Mouse (Mus musculus) heart, postnatal 0 days (tissue): ENCODE results near the gene Mb. TPM values are rescaled to one million over a fixed set of nuclear protein-coding genes. Genes with fewer than 3 reads are reported as not detected.
A peak's percentile ranks its signal among the peaks of the same experiment; 100 is the strongest.

ENCODE experiments used
- ATAC-seq: fragments of 200-750 bp; cut with Nextera tagmentation; 2 replicates; pipeline ENCODE4 v1.8.0; 2017; ENCODE audit warnings: low read depth, moderate number of reproducible peaks, moderate library complexity; ENCODE audit not compliant: insufficient read depth
- DNase-seq: peaks from one replicate; pipeline ENCODE4 v3.0.0-alpha.2; 2016; ENCODE audit warnings: low spot score
- H3K27ac ChIP-seq: fragments of 300-500 bp; sonication (generic); 2 replicates; pipeline ENCODE4 v1.5.1; 2014; ENCODE audit warnings: low read depth, mild to moderate bottlenecking
- H3K27me3 ChIP-seq: fragments of 300-500 bp; sonication (generic); 2 replicates; pipeline ENCODE4 v1.6.1; 2014; ENCODE audit warnings: low read length, mixed read lengths; ENCODE audit not compliant: control insufficient read depth, insufficient read depth
- H3K36me3 ChIP-seq: fragments of 300-500 bp; sonication (generic); replicated peaks from 2 replicates; pipeline ENCODE4 v1.6.1; 2014; ENCODE audit warnings: low read length, mixed read lengths; ENCODE audit not compliant: control insufficient read depth, insufficient read depth
- H3K4me1 ChIP-seq: fragments of 300-500 bp; sonication (generic); 2 replicates; pipeline ENCODE4 v1.6.1; 2014; ENCODE audit warnings: antibody characterized with exemption; ENCODE audit not compliant: control insufficient read depth, insufficient read depth
- H3K4me2 ChIP-seq: fragments of 300-500 bp; sonication (generic); 2 replicates; pipeline ENCODE4 v1.6.1; 2014; ENCODE audit warnings: low read depth, mild to moderate bottlenecking, low read length, moderate library complexity
- H3K4me3 ChIP-seq: fragments of 300-500 bp; sonication (generic); 2 replicates; pipeline ENCODE4 v1.5.1; 2014; ENCODE audit warnings: low read depth, low read length
- H3K9ac ChIP-seq: fragments of 300-500 bp; sonication (generic); replicated peaks from 2 replicates; pipeline ENCODE4 v1.6.1; 2014; ENCODE audit warnings: low read depth, low read length, mixed read lengths
- H3K9me3 ChIP-seq: fragments of 300-500 bp; sonication (generic); replicated peaks from 2 replicates; pipeline ENCODE4 v1.6.1; 2016; ENCODE audit warnings: low read length; ENCODE audit not compliant: control insufficient read depth
- CTCF ChIP-seq: IDR thresholded peaks from 2 replicates; pipeline ENCODE4 v1.5.1; 2016; ENCODE audit warnings: antibody characterized with exemption, control low read depth, low read depth
- EP300 ChIP-seq: IDR thresholded peaks from 2 replicates; pipeline ENCODE4 v1.6.1; 2016; ENCODE audit warnings: antibody characterized with exemption, low read depth
- WGBS: fragments of 180-500 bp; shearing (Covaris S2); extraction: QIAGEN DNeasy Blood & Tissue Kit; methylation state at CpG from one replicate; pipeline ENCODE4 v1.1.7; 2014; 5-methylcytosine and 5-hydroxymethylcytosine counted together
- polyA plus RNA-seq: library from polyadenylated mRNA; unstranded; fragments of >200 nt; fragmentation: Nextera tagmentation; extraction: Ambion mirVana; gene quantifications from 2 replicates; pipeline ENCODE4 v1.2.1, GENCODE M21; 2015
- total RNA-seq: library from RNA; depleted of rRNA; stranded (reverse); fragments of >200 nt; gene quantifications from 2 replicates; pipeline ENCODE4 v1.2.3, GENCODE M21; 2014; ENCODE audit warnings: low replicate concordance

Mb gene
- total and polyA plus RNA-seq, 2 experiments from 2014 or later, result 4,151 to 5,889 TPM

- H3K9me3 ChIP-seq, result no peaks in the 10 kb centered on the region
- DNase-seq, result no peak
- no peak overlapping the region for H3K4me2 ChIP-seq
- H3K27me3 ChIP-seq, result no peaks in the 10 kb centered on the region
- 91% methylated on average over 3 of the region's 3 CpGs for WGBS
- H3K36me3 ChIP-seq, result no peaks in the 10 kb centered on the region
- no peak overlapping the region for H3K9ac ChIP-seq
- ATAC-seq, result peak; percentile 26
- no peak overlapping the region for H3K4me3 ChIP-seq
- peak overlapping the region; percentile 30 for H3K27ac ChIP-seq
- H3K4me1 ChIP-seq, result peaks cover 3% of the 10 kb centered on the region; the same call in 1 of the 2 replicates
- TF ChIP-seq EP300, result no peak
- no peak for TF ChIP-seq CTCF
Observed at GRCm38 (mm10) chr15:77003173-77003867, 47.1 kb downstream of the Mb start.

- no peak overlapping the region; the same call in 1 of the 2 replicates for H3K9ac ChIP-seq
- peaks cover 10% of the 10 kb centered on the region; the same call in 1 of the 2 replicates for H3K4me1 ChIP-seq
- H3K36me3 ChIP-seq, result no peaks in the 10 kb centered on the region
- peak; percentile 89 for ATAC-seq
- no peaks in the 10 kb centered on the region for H3K27me3 ChIP-seq
- peak; percentile 50 for TF ChIP-seq CTCF
- no peak for TF ChIP-seq EP300
- peak overlapping the region; percentile 82 for H3K27ac ChIP-seq
- peak overlapping the region; percentile 54 for H3K4me2 ChIP-seq
- no peaks in the 10 kb centered on the region for H3K9me3 ChIP-seq
- peak; percentile 86 for DNase-seq
- H3K4me3 ChIP-seq, result peak overlapping the region; percentile 16; the same call in 1 of the 2 replicates
- WGBS, result 20% methylated on average over 21 of the region's 21 CpGs
Observed at GRCm38 (mm10) chr15:76998878-76999588, 51.4 kb downstream of the Mb start.

- no peaks in the 10 kb centered on the region for H3K27me3 ChIP-seq
- DNase-seq (no peak), ATAC-seq (no peak)
- peak overlapping the region; percentile 82 for H3K27ac ChIP-seq
- no peak overlapping the region for H3K4me3 ChIP-seq
- H3K9ac ChIP-seq, result no peak overlapping the region
- peaks cover 10% of the 10 kb centered on the region; the same call in 1 of the 2 replicates for H3K4me1 ChIP-seq
- H3K9me3 ChIP-seq, result no peaks in the 10 kb centered on the region
- WGBS, result 61% methylated on average over 2 of the region's 2 CpGs
- H3K4me2 ChIP-seq, result no peak overlapping the region
- no peaks in the 10 kb centered on the region for H3K36me3 ChIP-seq
- no peak for TF ChIP-seq EP300
- TF ChIP-seq CTCF, result no peak
Observed at GRCm38 (mm10) chr15:76998048-76998447, 52.4 kb downstream of the Mb start.

GRCm38 (mm10) chr15:76994413-76994812 lies 56.1 kb downstream of the Mb start:
- 66% methylated on average over 3 of the region's 3 CpGs for WGBS
- no peak overlapping the region for H3K9ac ChIP-seq

GRCm38 (mm10) chr15:76987542-76988094 lies 62.9 kb downstream of the Mb start:
- no peaks in the 10 kb centered on the region for H3K27me3 ChIP-seq
- H3K4me1 ChIP-seq, result peaks cover 7% of the 10 kb centered on the region
- ATAC-seq (peak; percentile 39; the same call in 1 of the 2 replicates), DNase-seq (no peak)
- peak overlapping the region; percentile 68 for H3K4me2 ChIP-seq
- peak overlapping the region; percentile 43; the same call in 1 of the 2 replicates for H3K9ac ChIP-seq
- no peak for TF ChIP-seq EP300
- no peak for TF ChIP-seq CTCF
- H3K9me3 ChIP-seq, result no peaks in the 10 kb centered on the region
- no peak overlapping the region; the same call in 1 of the 2 replicates for H3K27ac ChIP-seq
- no peaks in the 10 kb centered on the region for H3K36me3 ChIP-seq
- WGBS, result 16% methylated on average over 21 of the region's 21 CpGs
- peak overlapping the region; percentile 48 for H3K4me3 ChIP-seq

More at GRCm38 (mm10) chr15:76994413-76994812, 56.1 kb downstream of the Mb start:
- Histone ChIP-seq H3K27ac (no peak overlapping the region), H3K9me3 (no peaks in the 10 kb centered on the region), H3K4me1 (peaks cover 10% of the 10 kb centered on the region; the same call in 1 of the 2 replicates), H3K27me3 (no peaks in the 10 kb centered on the region), H3K36me3 (no peaks in the 10 kb centered on the region), H3K4me3 (no peak overlapping the region), H3K4me2 (no peak overlapping the region)
- TF ChIP-seq CTCF (no peak), EP300 (no peak)
- ATAC-seq, result no peak
- DNase-seq, result no peak
